Mouse (Mus musculus) heart, adult 8-10 months (tissue): ENCODE results near the gene Papln. TPM values are rescaled to one million over a fixed set of nuclear protein-coding genes. Genes with fewer than 3 reads are reported as not detected.

ENCODE experiments used
- DNase-seq: peaks from one replicate; pipeline ENCODE4 v3.0.0; 2022; ENCODE audit warnings: low spot score
- total RNA-seq, 4 experiments: library from RNA; stranded (reverse); gene quantifications; 2 replicates each; pipeline ENCODE4 v1.2.4; 2022

Gene Papln
- total RNA-seq, 4 experiments from 2014 or later, result 3.6 to 7.5 (median 6.5) TPM

DNA sequence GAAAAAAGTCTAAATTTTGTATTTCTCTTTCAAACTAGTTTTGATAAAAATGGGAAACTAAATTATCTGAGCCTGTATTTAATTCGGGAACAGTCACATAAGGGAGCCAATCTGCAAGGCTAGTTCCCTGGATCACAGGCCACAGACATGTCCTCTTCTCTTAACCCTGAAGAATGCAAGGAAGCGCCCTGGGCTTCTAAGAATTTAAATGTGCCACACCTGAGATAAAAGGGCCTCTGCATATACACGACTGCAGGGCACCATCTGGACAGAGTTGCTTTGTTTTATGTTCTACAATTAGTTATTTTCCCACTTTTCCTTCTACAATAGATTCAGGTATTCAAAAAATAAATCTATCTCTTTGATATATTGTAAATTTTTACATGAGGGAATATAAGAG, 67.0 kb downstream of the Papln start:
- no peak for DNase-seq

DNA sequence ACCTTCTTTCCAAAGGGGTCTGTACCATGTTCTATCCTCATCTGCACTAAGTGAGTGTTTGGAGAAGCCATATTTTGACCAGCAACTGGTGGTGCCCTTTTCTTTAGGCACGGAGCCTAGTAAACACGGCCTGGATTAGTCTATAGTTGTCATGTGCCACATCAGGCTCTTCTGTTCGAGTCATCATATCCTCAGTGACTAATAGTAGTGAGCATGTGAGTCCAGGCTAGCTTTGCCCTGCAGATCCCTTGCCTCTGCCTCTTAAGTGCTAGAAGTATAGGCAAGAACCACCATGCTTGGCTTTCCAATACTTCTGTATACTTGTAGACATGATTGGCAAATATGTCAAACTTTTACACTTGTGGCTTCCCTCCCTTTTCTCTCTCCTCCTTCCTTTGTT, 70.5 kb downstream of the Papln start:
- no peak for DNase-seq

DNA sequence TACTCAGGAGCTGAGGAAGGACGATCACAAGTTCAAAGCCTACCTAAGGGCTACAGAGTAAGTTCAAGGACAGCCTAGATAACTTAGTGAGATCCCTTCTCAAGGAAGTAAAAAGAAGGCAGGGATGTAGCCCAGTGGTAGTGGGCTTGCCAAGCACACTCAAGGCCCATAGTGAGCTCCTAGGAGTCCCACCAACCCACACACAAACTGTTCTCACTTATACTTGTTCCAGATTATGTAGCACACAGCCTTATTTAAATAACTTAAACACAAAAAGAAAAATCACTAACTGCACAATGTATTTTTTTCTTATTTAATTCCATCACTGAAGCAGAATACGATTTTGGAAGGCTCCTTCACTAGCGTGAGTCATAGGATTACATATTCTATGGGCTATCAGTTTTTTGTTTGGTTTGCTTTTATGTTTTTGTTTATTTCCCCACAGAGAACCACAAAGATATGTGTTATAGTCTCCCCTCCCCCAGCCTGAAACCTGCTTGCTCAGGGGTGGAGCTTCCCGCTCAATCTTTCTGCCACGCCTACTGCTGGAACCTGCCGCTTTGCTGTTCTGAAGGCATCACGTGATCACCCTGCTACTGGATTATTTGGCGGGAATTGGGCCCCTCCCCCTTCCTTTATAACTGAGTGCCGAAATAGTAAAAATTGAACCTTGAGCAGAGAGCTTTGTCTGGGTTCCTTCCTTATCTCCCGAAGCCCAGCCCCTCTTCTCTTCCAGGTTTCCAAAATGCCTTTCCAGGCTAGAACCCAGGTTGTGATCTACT, 78.2 kb downstream of the Papln start:
- no peak for DNase-seq

Other genes with a start within 250 kb of the Papln start
- 10 to 100 TPM; 12.8 to 16.3 (median 14.9) TPM for gene Dcaf4, start 243.2 kb upstream of the Papln start, total RNA-seq
- 10 to 100 TPM; 12.4 to 16.9 (median 14.4) TPM for gene Zfyve1, start 166.4 kb upstream of the Papln start, total RNA-seq
- 10 to 100 TPM; 38.8 to 51.6 (median 44.8) TPM for gene Rbm25, start 132.4 kb upstream of the Papln start, total RNA-seq
- 10 to 100 TPM; 30.1 to 40.0 (median 34.9) TPM for gene Psen1, start 75.5 kb upstream of the Papln start, total RNA-seq
- 10 to 100 TPM; 27.6 to 36.5 (median 29.3) TPM for gene Numb, start 158.3 kb downstream of the Papln start, total RNA-seq
- 1 to 10 TPM; 4.3 to 5.9 (median 4.7) TPM for gene Riox1, start 187.0 kb downstream of the Papln start, total RNA-seq
- not detected for gene Heatr4, start 221.2 kb downstream of the Papln start, total RNA-seq
- 100 to 1,000 TPM; 102 to 134 (median 110) TPM for gene Acot2, start 224.2 kb downstream of the Papln start, total RNA-seq
- gene Acot1, start 245.9 kb downstream of the Papln start, total RNA-seq, result 10 to 100 TPM; 29.0 to 59.1 (median 44.3) TPM